Comparison of ENCODE assay signal across 14 mouse cellular contexts in genomic region chr8:118848021-118848420, GRCm38 (mm10).
"Had no signal": no experiment of that assay in that cellular context is flagged by ENCODE, and none has a peak within 500 bp of the region (broad histone marks: within the 10 kb centered on the region; RNA-seq: fewer than 3 reads in every experiment).

No protein-coding gene starts in this region.

- H3K9ac ChIP-seq: limb, embryonic 12.5 days; liver, embryonic 13.5 days; liver, postnatal 0 days; lung, embryonic 15.5 days; midbrain, embryonic 12.5 days had no signal

- H3K27ac ChIP-seq: hindbrain, postnatal 0 days; kidney, postnatal 0 days; layer of hippocampus, adult 2 months; limb, embryonic 12.5 days; liver, embryonic 13.5 days; lung, embryonic 15.5 days; macrophage; midbrain, embryonic 12.5 days; stomach, postnatal 0 days had no signal

- H3K4me2 ChIP-seq: limb, embryonic 12.5 days; liver, embryonic 13.5 days; lung, embryonic 15.5 days; midbrain, embryonic 12.5 days had no signal

- ATAC-seq: hindbrain, postnatal 0 days; liver, postnatal 0 days; midbrain, embryonic 16.5 days had no signal

- H3K27me3 ChIP-seq: liver, embryonic 13.5 days; lung, embryonic 15.5 days; megakaryocyte, embryonic 14.5 days; midbrain, embryonic 12.5 days had no signal

- H3K9me3 ChIP-seq: limb, embryonic 12.5 days; liver, embryonic 13.5 days; lung, embryonic 15.5 days; midbrain, embryonic 12.5 days had no signal

- DNase-seq: liver; liver, embryonic 13.5 days; liver, postnatal 0 days; lung, postnatal 14 days had no signal

- H3K4me1 ChIP-seq: liver, embryonic 13.5 days; lung, embryonic 15.5 days; megakaryocyte, embryonic 14.5 days had no signal

- H3K36me3 ChIP-seq: limb, embryonic 12.5 days; liver, embryonic 13.5 days; lung, embryonic 15.5 days; midbrain, embryonic 12.5 days had no signal

- H3K4me3 ChIP-seq: layer of hippocampus, adult 2 months; limb, embryonic 12.5 days; liver, embryonic 13.5 days; lung, embryonic 15.5 days; midbrain, embryonic 12.5 days had no signal
